Mouse (Mus musculus) midbrain, postnatal 0 days (tissue): ENCODE data around the gene Atg4c. TPM values are rescaled to one million over a fixed set of nuclear protein-coding genes. Genes with fewer than 3 reads are reported as not detected.

Source experiments
- ATAC-seq: fragments of 200-750 bp; cut with Nextera tagmentation; 2 replicates; pipeline ENCODE4 v1.8.0; 2017; ENCODE audit warnings: moderate number of reproducible peaks, mild to moderate bottlenecking, moderate TSS enrichment, moderate library complexity; ENCODE audit not compliant: low FRiP score
- DNase-seq: peaks from one replicate; pipeline ENCODE4 v3.0.0-alpha.2; 2015; ENCODE audit warnings: low spot score
- H3K27ac ChIP-seq: fragments of 300-500 bp; sonication (generic); 2 replicates; pipeline ENCODE4 v1.5.1; 2014; ENCODE audit warnings: low read depth, mild to moderate bottlenecking, low read length, mixed read lengths
- H3K27me3 ChIP-seq: fragments of 300-500 bp; sonication (generic); 2 replicates; pipeline ENCODE4 v1.6.1; 2014; ENCODE audit warnings: low read length, control low read depth, mixed read lengths; ENCODE audit not compliant: insufficient read depth
- H3K36me3 ChIP-seq: fragments of 300-500 bp; sonication (generic); 2 replicates; pipeline ENCODE4 v1.6.1; 2014; ENCODE audit warnings: low read length, control low read depth, mixed read lengths; ENCODE audit not compliant: insufficient read depth
- H3K4me1 ChIP-seq: fragments of 300-500 bp; sonication (generic); 2 replicates; pipeline ENCODE4 v1.6.1; 2014; ENCODE audit warnings: mild to moderate bottlenecking, control low read depth, antibody characterized with exemption, low read length, mixed read lengths; ENCODE audit not compliant: insufficient read depth
- H3K4me2 ChIP-seq: fragments of 300-500 bp; sonication (generic); 2 replicates; pipeline ENCODE4 v1.6.1; 2014; ENCODE audit warnings: low read depth, mild to moderate bottlenecking, low read length, mixed read lengths; ENCODE audit not compliant: poor library complexity, severe bottlenecking
- H3K4me3 ChIP-seq: fragments of 300-500 bp; sonication (generic); 2 replicates; pipeline ENCODE4 v1.5.1; 2014; ENCODE audit warnings: low read depth, mild to moderate bottlenecking, low read length, moderate library complexity
- H3K9ac ChIP-seq: fragments of 300-500 bp; sonication (generic); replicated peaks from 2 replicates; pipeline ENCODE4 v1.6.1; 2014; ENCODE audit warnings: mild to moderate bottlenecking, low read length, moderate library complexity, mixed read lengths; ENCODE audit not compliant: poor library complexity, severe bottlenecking
- H3K9me3 ChIP-seq: fragments of 300-500 bp; sonication (generic); 2 replicates; pipeline ENCODE4 v1.6.1; 2016; ENCODE audit warnings: low read length, control low read depth
- CTCF ChIP-seq: IDR thresholded peaks from 2 replicates; pipeline ENCODE4 v1.5.1; 2016; ENCODE audit warnings: antibody characterized with exemption, mild to moderate bottlenecking
- WGBS: fragments of 180-500 bp; shearing (Covaris S2); extraction: QIAGEN DNeasy Blood & Tissue Kit; methylation state at CpG from one replicate; pipeline ENCODE4 v1.1.7; 2014; 5-methylcytosine and 5-hydroxymethylcytosine counted together
- polyA plus RNA-seq: library from polyadenylated mRNA; unstranded; fragments of >200 nt; fragmentation: Nextera tagmentation; extraction: Ambion mirVana; gene quantifications from 2 replicates; pipeline ENCODE4 v1.2.1, GENCODE M21; 2015
- total RNA-seq: library from RNA; depleted of rRNA; stranded (reverse); fragments of >200 nt; gene quantifications from 2 replicates; pipeline ENCODE4 v1.2.3, GENCODE M21; 2014

Gene Atg4c
- total and polyA plus RNA-seq, 2 experiments from 2014 or later = 8.7 to 16.0 TPM

GRCm38 (mm10) chr4:99249358-99249757 is 55.6 kb downstream of the Atg4c start:
- no peak for ATAC-seq
- H3K9me3 ChIP-seq = no peaks in the 10 kb centered on the region
- no peak overlapping the region for H3K4me3 ChIP-seq
- no peak overlapping the region for H3K27ac ChIP-seq
- no peaks in the 10 kb centered on the region for H3K4me1 ChIP-seq
- no peak overlapping the region for H3K9ac ChIP-seq
- H3K4me2 ChIP-seq = no peak overlapping the region
- no peak for DNase-seq
- WGBS = 93% methylated on average over 3 of the region's 3 CpGs
- H3K36me3 ChIP-seq = peaks cover 5% of the 10 kb centered on the region; the same call in 1 of the 2 replicates
- no peaks in the 10 kb centered on the region for H3K27me3 ChIP-seq
- TF ChIP-seq CTCF = no peak

DNA sequence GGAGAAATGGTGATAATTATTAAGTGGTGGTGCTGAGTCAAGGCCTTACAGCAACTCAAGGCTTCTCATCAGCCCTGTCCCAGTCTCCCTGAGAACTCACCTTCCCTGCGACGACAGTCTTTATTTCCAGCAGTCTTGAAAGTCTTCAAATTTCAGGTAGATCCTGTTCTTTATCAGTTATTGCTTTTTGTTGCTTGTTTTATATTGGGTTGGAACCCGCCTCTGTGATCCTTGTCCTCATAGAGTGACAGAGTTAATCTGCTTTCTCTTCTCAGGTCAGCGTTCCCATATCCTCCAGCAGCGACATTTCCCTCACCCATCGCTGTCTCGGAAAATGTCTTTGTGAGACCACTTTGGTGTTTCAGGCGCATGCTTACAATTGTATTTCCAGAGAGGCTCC is 56.1 kb downstream of the Atg4c start:
- no peak overlapping the region for H3K27ac ChIP-seq
- ATAC-seq = no peak

GRCm38 (mm10) chr4:99252957-99253356 is 59.2 kb downstream of the Atg4c start:
- H3K27ac ChIP-seq = no peak overlapping the region
- no peak overlapping the region for H3K4me3 ChIP-seq
- no peak overlapping the region for H3K9ac ChIP-seq
- ATAC-seq (no peak), DNase-seq (no peak)
- no peaks in the 10 kb centered on the region for H3K9me3 ChIP-seq
- no peak overlapping the region for H3K4me2 ChIP-seq
- no peaks in the 10 kb centered on the region for H3K4me1 ChIP-seq
- peaks cover 5% of the 10 kb centered on the region; the same call in 1 of the 2 replicates for H3K36me3 ChIP-seq
- no peaks in the 10 kb centered on the region for H3K27me3 ChIP-seq
- WGBS = 94% methylated on average over 11 of the region's 11 CpGs
- no peak for TF ChIP-seq CTCF

More for the DNA sequence above, 56.1 kb downstream of the Atg4c start:
- Histone ChIP-seq H3K27me3 (no peaks in the 10 kb centered on the region), H3K9me3 (no peaks in the 10 kb centered on the region), H3K4me2 (no peak overlapping the region), H3K36me3 (peaks cover 5% of the 10 kb centered on the region; the same call in 1 of the 2 replicates), H3K4me3 (no peak overlapping the region), H3K4me1 (no peaks in the 10 kb centered on the region), H3K9ac (no peak overlapping the region)
- no peak for DNase-seq
- TF ChIP-seq CTCF = no peak
- 93% methylated on average over 8 of the region's 8 CpGs for WGBS

DNA sequence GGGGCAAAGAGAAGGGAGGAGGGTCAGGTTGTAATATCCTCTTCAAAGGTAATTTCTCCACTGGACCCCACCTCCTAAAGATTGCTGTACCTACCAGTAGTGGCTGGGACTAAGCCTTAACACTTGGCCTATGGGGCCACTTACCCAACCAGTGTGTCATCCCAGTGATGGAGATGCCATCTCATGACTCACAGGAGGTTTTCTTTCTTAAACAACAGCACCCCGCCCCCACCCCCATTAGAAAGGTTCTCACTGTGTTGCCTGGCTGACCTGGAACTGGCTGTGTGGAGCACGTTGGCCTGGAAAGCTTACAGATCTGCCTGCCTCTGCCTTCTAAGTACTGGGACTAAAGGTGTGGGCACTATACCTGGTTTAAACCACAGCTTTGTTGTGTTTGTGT is 69.5 kb downstream of the Atg4c start:
- Histone ChIP-seq H3K27ac (no peak overlapping the region), H3K36me3 (no peaks in the 10 kb centered on the region), H3K4me2 (no peak overlapping the region), H3K9ac (no peak overlapping the region), H3K27me3 (no peaks in the 10 kb centered on the region), H3K4me1 (no peaks in the 10 kb centered on the region), H3K9me3 (no peaks in the 10 kb centered on the region), H3K4me3 (no peak overlapping the region)
- DNase-seq = no peak
- ATAC-seq = no peak
- no peak for TF ChIP-seq CTCF
- 91% methylated on average over 2 of the region's 2 CpGs for WGBS

DNA sequence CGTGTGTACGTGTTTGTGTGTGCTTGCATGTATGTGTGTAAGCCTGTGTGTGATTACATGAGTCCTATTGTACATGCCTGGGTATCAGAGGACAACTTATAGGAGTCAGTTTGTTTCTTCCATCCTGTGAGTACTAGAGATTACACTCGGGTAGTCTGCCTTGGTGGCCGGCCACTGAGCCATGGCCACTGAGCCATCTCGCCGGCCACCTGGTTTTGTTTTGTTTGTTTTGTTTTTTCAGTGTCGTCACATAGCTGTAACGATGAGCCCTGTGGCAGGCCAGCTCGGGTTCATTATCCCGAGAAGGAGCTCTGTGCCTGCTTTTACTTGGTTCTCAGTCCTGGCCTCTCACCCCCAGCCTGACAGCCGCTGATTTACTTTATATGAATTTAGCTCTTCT is 69.9 kb downstream of the Atg4c start:
- Histone ChIP-seq H3K36me3 (no peaks in the 10 kb centered on the region), H3K4me3 (no peak overlapping the region), H3K9ac (no peak overlapping the region), H3K4me1 (no peaks in the 10 kb centered on the region), H3K27ac (no peak overlapping the region), H3K9me3 (no peaks in the 10 kb centered on the region), H3K27me3 (no peaks in the 10 kb centered on the region), H3K4me2 (no peak overlapping the region)
- no peak for ATAC-seq
- 76% methylated on average over 11 of the region's 11 CpGs for WGBS
- TF ChIP-seq CTCF = no peak
- no peak for DNase-seq

DNA sequence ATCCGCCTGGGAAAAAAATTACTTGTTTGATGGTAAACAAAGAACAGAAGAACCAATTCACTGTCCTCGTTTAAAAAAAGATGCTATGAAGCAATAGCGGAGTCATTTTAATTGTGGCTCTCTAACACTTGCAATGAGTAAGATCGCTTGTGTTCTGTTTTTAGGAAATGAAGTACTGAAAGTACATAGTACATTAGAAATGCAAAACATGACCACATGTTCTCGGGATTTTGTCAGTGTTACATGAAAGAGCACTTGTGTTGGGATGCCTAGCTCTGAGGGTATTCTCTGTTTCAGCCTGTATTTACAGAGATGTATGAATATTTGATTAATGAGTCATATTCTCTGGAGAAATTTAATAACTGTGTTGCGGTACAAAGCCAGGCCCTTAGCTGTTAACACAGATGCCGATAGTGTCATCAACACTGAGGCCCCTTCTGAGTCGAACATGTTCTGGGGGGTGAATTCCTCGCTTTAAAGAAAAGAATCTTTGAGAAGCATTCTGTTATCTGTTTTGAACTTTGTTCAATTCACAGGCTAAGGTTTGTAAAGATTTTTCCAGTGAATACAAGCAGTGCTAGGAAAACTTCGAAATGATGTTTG is 73.2 kb downstream of the Atg4c start:
- no peak overlapping the region for H3K4me2 ChIP-seq
- H3K9ac ChIP-seq = no peak overlapping the region
- H3K4me1 ChIP-seq = no peaks in the 10 kb centered on the region
- no peak overlapping the region for H3K27ac ChIP-seq
- H3K9me3 ChIP-seq = no peaks in the 10 kb centered on the region
- H3K4me3 ChIP-seq = no peak overlapping the region
- DNase-seq = no peak
- ATAC-seq = no peak
- 72% methylated on average over 10 of the region's 10 CpGs for WGBS
- no peak for TF ChIP-seq CTCF
- no peaks in the 10 kb centered on the region for H3K27me3 ChIP-seq
- no peaks in the 10 kb centered on the region for H3K36me3 ChIP-seq
